Mouse (Mus musculus): ENCODE data around the gene Tapt1. TPM values are rescaled to one million over a fixed set of nuclear protein-coding genes. Genes with fewer than 3 reads are reported as not detected.

Tapt1 gene
- total and polyA plus RNA-seq, 3 experiments, result 18.7 to 21.1 (median 19.2) TPM

DNA sequence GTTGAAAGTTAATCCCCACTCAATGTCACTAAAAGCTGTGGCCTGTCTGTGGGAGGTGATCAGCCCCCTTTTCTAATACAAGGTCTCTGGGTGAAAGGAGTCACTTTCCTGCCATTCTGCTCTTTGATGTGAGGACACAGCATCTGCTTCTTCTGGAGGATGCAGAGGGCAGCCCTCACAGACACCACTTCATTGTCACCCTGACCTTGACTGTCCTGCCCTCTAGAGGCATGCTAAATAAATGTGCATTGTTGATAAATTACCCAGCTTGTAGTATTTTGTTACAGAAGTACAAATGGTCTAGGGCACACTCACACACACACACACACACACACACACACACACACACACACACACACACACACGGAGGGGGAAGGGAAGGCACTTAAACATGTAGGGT lies 31.7 kb upstream of the Tapt1 start:
- WGBS, result 67% methylated on average over 1 of the region's 1 CpGs
- intact Hi-C loops (cut with DNase I), result no loop called here
- H3K27me3 ChIP-seq (ENCODE audit: control insufficient read depth, insufficient read depth, low read length), result no peaks in the 10 kb centered on the region

GRCm38 (mm10) chr5:44257401-44257800 lies 31.0 kb upstream of the Tapt1 start:
- Histone ChIP-seq H3K36me3 (ENCODE audit: control insufficient read depth, insufficient read depth, low read length) (no peaks in the 10 kb centered on the region), H3K79me2 (replicated peaks; ENCODE audit: control insufficient read depth, insufficient read depth, low read length) (no peaks in the 10 kb centered on the region), H3K4me3 (no peak overlapping the region), H3K9ac (ENCODE audit: low read depth, low read length) (no peak overlapping the region), H3K4me1 (ENCODE audit: control insufficient read depth, insufficient read depth, low read length) (no peaks in the 10 kb centered on the region), H3K27ac (no peak overlapping the region), H3K27me3 (ENCODE audit: control insufficient read depth, insufficient read depth, low read length) (no peaks in the 10 kb centered on the region)
- WGBS, result 72% methylated on average over 4 of the region's 4 CpGs
- DNase-seq, result no peak
- intact Hi-C loops (cut with DNase I), result no loop called here
- TF ChIP-seq POLR2A (IDR thresholded peaks at IDR 0.05; ENCODE audit: insufficient read depth, low read depth, low read length) (no peak), EP300 (IDR thresholded peaks at IDR 0.05; ENCODE audit: insufficient read depth, low read depth, low read length) (no peak), CTCF (IDR thresholded peaks at IDR 0.05) (no peak)

More for the DNA sequence above, 31.7 kb upstream of the Tapt1 start:
- 0 out of 2 replicates have a peak, but pooled peaks have one; percentile 21 for TF ChIP-seq CTCF (IDR thresholded peaks at IDR 0.05)
- TF ChIP-seq POLR2A (IDR thresholded peaks at IDR 0.05; ENCODE audit: insufficient read depth, low read depth, low read length), result no peak
- no peaks in the 10 kb centered on the region for H3K36me3 ChIP-seq (ENCODE audit: control insufficient read depth, insufficient read depth, low read length)
- DNase-seq, result no peak
- no peak overlapping the region for H3K9ac ChIP-seq (ENCODE audit: low read depth, low read length)
- H3K27ac ChIP-seq, result no peak overlapping the region
- no peaks in the 10 kb centered on the region for H3K79me2 ChIP-seq (replicated peaks; ENCODE audit: control insufficient read depth, insufficient read depth, low read length)
- H3K4me1 ChIP-seq (ENCODE audit: control insufficient read depth, insufficient read depth, low read length), result no peaks in the 10 kb centered on the region
- H3K4me3 ChIP-seq, result no peak overlapping the region

DNA sequence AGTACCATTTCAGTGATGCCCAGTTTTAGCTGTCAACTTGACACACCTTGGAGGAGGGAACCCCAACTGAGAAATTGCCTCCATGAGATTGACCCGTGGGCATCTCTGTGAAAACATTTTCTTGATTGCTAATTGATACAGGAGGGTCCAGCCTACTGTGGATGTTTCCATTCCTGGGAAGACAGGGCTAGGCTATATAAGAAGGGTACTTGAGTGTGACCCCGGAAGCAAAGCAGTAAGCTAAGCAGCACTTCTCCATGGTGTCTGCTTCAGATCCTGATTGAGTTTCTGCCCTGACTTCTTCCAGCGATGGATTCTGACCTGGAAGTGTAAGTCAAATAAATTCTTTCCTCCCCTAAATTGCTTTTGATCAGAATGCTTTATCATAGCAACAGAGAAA lies 30.1 kb upstream of the Tapt1 start:
- 75% methylated on average over 3 of the region's 3 CpGs for WGBS
- TF ChIP-seq EP300 (IDR thresholded peaks at IDR 0.05; ENCODE audit: insufficient read depth, low read depth, low read length), result no peak
- TF ChIP-seq CTCF (IDR thresholded peaks at IDR 0.05), result no peak
- TF ChIP-seq POLR2A (IDR thresholded peaks at IDR 0.05; ENCODE audit: insufficient read depth, low read depth, low read length), result no peak
- Histone ChIP-seq H3K4me1 (ENCODE audit: control insufficient read depth, insufficient read depth, low read length) (no peaks in the 10 kb centered on the region), H3K36me3 (ENCODE audit: control insufficient read depth, insufficient read depth, low read length) (no peaks in the 10 kb centered on the region), H3K27ac (no peak overlapping the region), H3K27me3 (ENCODE audit: control insufficient read depth, insufficient read depth, low read length) (no peaks in the 10 kb centered on the region), H3K9ac (ENCODE audit: low read depth, low read length) (no peak overlapping the region), H3K4me3 (no peak overlapping the region), H3K79me2 (replicated peaks; ENCODE audit: control insufficient read depth, insufficient read depth, low read length) (no peaks in the 10 kb centered on the region)
- no peak for DNase-seq
- intact Hi-C loops (cut with DNase I), result no loop called here

- Histone ChIP-seq H3K9ac (ENCODE audit: low read depth, low read length) (no peak overlapping the region), H3K27ac (no peak overlapping the region), H3K4me1 (ENCODE audit: control insufficient read depth, insufficient read depth, low read length) (no peaks in the 10 kb centered on the region), H3K79me2 (replicated peaks; ENCODE audit: control insufficient read depth, insufficient read depth, low read length) (no peaks in the 10 kb centered on the region), H3K27me3 (ENCODE audit: control insufficient read depth, insufficient read depth, low read length) (no peaks in the 10 kb centered on the region), H3K4me3 (no peak overlapping the region), H3K36me3 (ENCODE audit: control insufficient read depth, insufficient read depth, low read length) (no peaks in the 10 kb centered on the region)
- WGBS, result 59% methylated on average over 7 of the region's 7 CpGs
- TF ChIP-seq EP300 (IDR thresholded peaks at IDR 0.05; ENCODE audit: insufficient read depth, low read depth, low read length), result no peak
- TF ChIP-seq CTCF (IDR thresholded peaks at IDR 0.05), result no peak
- no peak for TF ChIP-seq POLR2A (IDR thresholded peaks at IDR 0.05; ENCODE audit: insufficient read depth, low read depth, low read length)
- no peak for DNase-seq
- intact Hi-C loops (cut with DNase I), result no loop called here
Observed at GRCm38 (mm10) chr5:44255756-44256398, 29.5 kb upstream of the Tapt1 start.

DNA sequence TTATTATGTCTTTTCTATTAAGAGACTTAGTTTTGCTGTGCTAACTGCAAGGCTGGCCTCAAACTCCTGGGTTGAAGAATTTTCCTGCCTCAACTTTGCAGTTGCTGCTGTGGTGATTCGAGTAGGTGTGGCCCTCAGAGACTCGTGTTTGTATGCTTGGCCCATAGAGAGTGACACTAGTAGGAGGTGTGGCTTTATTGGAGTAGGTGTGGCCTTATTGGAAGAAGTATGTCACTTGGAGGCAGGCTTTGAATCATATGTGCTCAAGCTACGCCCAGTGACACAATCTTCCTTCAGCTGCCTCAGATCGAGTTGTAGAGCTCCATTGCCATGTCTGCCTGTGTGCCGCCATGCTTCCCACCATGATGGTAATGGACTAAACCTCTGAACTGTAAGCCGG lies 27.0 kb upstream of the Tapt1 start:
- Histone ChIP-seq H3K79me2 (replicated peaks; ENCODE audit: control insufficient read depth, insufficient read depth, low read length) (no peaks in the 10 kb centered on the region), H3K9ac (ENCODE audit: low read depth, low read length) (no peak overlapping the region), H3K27me3 (ENCODE audit: control insufficient read depth, insufficient read depth, low read length) (no peaks in the 10 kb centered on the region), H3K27ac (no peak overlapping the region), H3K4me3 (no peak overlapping the region), H3K36me3 (ENCODE audit: control insufficient read depth, insufficient read depth, low read length) (no peaks in the 10 kb centered on the region), H3K4me1 (ENCODE audit: control insufficient read depth, insufficient read depth, low read length) (no peaks in the 10 kb centered on the region)
- DNase-seq, result no peak
- WGBS, result 76% methylated on average over 6 of the region's 6 CpGs
- TF ChIP-seq CTCF (IDR thresholded peaks at IDR 0.05) (no peak), EP300 (IDR thresholded peaks at IDR 0.05; ENCODE audit: insufficient read depth, low read depth, low read length) (no peak), POLR2A (IDR thresholded peaks at IDR 0.05; ENCODE audit: insufficient read depth, low read depth, low read length) (no peak)
- intact Hi-C loops (cut with DNase I), result no loop called here

DNA sequence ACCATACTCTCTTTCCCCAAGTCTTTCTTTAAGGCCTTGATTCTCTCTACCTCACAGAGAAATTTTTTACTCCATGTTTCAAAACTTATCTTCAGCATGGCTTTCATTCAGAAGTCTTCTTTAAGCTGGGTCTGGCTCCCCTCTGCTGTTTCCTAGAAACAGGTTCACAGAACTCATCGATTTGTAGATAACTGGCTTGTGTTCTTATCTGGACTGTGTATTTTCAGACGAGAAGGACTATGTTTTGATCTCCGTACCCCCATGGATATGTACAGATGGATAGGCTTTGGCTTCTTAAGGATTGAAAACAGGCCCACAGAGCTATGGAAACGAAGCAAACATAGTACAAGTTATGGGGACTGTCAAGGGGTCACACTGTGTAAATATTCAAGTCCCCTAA lies 26.0 kb upstream of the Tapt1 start:
- no peak overlapping the region for H3K4me3 ChIP-seq
- TF ChIP-seq EP300 (IDR thresholded peaks at IDR 0.05; ENCODE audit: insufficient read depth, low read depth, low read length), result no peak
- TF ChIP-seq POLR2A (IDR thresholded peaks at IDR 0.05; ENCODE audit: insufficient read depth, low read depth, low read length), result no peak
- no peak for TF ChIP-seq CTCF (IDR thresholded peaks at IDR 0.05)

More for the DNA sequence above, 26.0 kb upstream of the Tapt1 start:
- H3K9ac ChIP-seq (ENCODE audit: low read depth, low read length), result no peak overlapping the region
- no peaks in the 10 kb centered on the region for H3K4me1 ChIP-seq (ENCODE audit: control insufficient read depth, insufficient read depth, low read length)
- no peaks in the 10 kb centered on the region for H3K36me3 ChIP-seq (ENCODE audit: control insufficient read depth, insufficient read depth, low read length)
- 55% methylated on average over 4 of the region's 4 CpGs for WGBS
- H3K79me2 ChIP-seq (replicated peaks; ENCODE audit: control insufficient read depth, insufficient read depth, low read length), result no peaks in the 10 kb centered on the region
- no peak for DNase-seq
- intact Hi-C loops (cut with DNase I), result no loop called here
- H3K27me3 ChIP-seq (ENCODE audit: control insufficient read depth, insufficient read depth, low read length), result no peaks in the 10 kb centered on the region
- no peak overlapping the region for H3K27ac ChIP-seq

Data from heart, adult 2 months (tissue).